Mouse (Mus musculus) layer of hippocampus, postnatal 25 days (tissue): ENCODE measurements around the gene Prpf38b. TPM values are rescaled to one million over a fixed set of nuclear protein-coding genes. Genes with fewer than 3 reads are reported as not detected.
"Not testable (repeated sequence)": the region's sequence is repeated elsewhere in the genome, so short reads cannot be mapped to it uniquely, and the experiment has no call there.

Experiments used
- DNase-seq, 2 experiments: peaks; one replicate each; pipeline ENCODE4 v3.0.0; 2022; ENCODE audit warnings: mixed read lengths in 2 of 2, low spot score in 1 of 2; ENCODE audit errors: extremely low spot score in 1 of 2
- total RNA-seq, 2 experiments: library from RNA; stranded (reverse); gene quantifications; 2 replicates each; pipeline ENCODE4 v1.2.3; 2021

Gene Prpf38b
- total RNA-seq, 2 experiments from 2014 or later: 36.4 to 50.8 TPM

DNA sequence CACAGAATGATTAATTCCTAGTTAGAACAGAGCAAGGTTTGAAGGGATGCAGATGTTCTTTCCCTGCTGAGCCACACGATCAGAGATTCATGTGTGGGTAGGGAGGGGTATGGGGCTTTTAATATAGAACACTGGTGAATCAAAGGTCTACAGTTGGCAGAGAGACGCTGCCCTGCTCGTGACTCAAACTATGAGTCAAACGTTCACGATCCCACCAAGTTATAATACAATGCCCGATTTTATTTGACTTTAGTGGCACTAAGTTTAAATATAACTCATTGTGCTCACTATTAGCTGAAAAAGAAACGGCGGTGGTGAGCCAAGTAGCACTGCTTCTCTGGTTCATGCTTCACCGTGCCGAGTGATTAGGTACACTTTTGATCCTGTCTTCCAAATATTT is 48.4 kb downstream of the Prpf38b start:
- DNase-seq: no peak

DNA sequence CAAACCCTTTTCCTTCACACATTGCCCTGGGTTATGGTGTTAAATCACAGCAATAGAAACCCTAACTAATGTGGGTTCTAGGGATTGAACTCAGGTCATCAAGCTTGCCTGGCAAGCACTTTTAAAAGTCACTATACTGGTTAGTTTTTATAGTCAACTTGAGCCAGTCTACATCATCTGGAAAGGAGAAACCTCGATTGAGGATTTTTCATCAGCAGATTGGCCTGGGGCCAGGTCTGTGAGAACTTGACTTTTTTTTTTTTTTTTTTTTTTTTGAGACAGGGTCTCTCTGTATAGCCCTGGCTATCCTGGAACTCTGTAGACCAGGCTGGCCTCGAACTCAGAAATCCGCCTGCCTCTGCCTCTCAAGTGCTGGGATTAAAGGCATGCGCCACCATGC is 49.2 kb downstream of the Prpf38b start:
- DNase-seq: not testable (repeated sequence)

DNA sequence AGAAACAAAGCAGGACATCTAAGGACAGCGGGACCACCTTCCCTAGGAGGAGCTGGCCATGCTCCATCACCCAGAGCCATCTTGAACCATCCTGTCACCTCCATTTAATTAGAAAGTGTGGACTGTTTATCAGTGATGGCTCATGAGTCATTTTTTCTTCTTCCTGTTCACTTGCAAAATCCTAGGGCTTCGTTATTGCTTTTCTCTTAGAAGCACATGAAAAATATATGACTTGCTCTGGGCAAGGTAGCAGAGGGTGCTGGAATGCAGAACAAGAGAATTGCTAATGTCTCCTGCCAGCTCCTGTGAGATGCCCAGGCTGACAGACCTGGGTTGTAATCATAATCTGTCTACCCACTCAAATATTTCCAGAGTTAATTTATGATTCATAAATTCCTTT is 50.7 kb downstream of the Prpf38b start:
- no peak for DNase-seq

DNA sequence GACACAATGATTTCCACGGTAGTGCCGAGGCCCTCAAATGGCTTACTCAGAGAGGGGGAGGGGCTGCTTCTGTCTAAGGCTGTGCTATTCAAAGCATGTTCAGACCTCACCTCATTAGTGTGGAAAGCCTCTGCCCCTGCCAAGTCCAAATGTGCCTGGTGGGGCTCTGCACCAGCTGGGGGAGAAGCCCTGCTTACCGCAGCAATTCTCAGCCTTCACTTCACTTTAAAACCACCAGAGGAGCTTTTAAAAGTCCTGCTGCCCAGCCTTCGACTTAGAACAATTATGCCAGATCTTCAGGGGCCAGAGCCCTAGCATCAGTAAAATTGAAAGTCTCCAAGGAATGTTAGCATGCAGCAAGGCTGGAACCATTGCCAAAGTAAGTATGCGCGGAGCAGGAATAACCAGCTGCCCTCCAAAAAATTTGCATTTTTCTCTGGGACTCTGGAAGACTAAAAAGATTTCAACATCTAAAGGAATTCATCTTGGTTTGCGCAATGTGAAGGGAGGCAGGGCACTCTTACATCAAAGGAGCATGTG is 53.2 kb downstream of the Prpf38b start:
- peak in 1 of 2 experiments; percentile 20 for DNase-seq

DNA sequence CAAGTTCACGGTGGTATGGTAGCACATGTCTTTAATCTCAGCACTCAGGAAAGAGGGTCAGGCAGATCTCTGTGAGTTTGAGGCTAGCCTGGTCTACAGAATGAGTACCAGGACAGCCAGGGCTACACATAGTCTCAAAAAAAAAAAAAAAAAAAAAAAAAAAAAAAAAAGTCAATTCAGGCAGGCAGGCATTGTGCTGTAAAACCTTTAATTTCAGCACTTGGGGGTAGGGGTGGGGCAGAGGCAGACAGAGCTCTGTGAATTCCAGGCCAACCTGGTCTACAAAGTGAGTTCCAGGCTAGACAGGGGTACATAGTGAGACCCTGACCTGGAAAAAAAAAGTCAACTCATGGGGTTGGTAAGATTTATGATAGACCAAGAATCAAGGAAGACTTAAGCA is 53.8 kb downstream of the Prpf38b start:
- no peak for DNase-seq

DNA sequence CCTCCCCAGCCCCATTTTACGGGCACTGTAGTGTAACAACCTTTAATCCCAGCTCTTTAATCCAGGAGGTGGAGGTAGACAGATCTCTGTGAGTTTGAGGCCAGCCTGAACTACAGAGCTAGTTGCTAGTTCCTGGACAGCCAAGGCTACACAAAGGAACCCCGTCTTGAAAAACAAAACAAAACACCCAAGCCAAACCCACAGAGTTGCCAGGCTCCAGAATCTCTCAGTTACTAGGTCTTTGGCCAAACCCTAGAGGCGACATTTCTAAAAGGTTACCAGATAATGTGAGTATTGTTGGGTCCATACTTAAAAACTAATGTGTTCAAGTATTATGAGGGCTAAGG is 54.4 kb downstream of the Prpf38b start:
- DNase-seq: no peak

DNA sequence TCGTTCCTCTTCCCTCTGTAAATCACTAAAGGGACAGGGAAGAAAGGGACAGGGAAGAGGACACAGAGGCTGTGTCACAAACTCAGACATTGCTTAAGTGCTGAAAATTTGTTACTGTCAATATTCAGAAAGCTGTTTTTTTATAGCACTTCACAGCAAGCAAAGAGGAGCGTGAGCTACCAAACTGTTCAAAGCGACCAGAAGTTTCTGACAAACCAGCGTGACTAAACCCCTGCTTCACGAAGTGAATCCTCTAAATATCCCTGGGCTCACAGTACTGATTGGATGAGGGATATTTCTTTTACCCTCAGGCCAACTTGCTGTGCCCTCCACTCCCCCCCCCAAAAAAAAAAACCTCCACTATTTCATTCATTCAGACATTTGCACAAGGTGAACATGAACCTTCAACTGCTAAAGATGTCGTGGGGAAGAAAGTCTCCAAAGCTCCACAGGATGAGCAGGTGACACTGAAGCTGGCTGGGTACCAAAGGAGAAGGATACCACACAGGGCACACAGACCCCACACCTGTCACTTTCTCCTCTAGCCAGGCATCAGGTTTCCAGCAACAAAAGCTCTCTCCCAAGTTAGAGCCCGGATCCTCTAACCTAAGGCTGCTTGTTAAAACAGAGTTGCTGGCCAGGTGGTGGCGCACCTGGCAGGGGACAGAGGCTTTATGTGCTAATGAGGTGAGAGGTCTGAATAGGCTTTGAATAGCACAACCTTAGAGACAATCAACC is 55.0 kb downstream of the Prpf38b start:
- no peak for DNase-seq

DNA sequence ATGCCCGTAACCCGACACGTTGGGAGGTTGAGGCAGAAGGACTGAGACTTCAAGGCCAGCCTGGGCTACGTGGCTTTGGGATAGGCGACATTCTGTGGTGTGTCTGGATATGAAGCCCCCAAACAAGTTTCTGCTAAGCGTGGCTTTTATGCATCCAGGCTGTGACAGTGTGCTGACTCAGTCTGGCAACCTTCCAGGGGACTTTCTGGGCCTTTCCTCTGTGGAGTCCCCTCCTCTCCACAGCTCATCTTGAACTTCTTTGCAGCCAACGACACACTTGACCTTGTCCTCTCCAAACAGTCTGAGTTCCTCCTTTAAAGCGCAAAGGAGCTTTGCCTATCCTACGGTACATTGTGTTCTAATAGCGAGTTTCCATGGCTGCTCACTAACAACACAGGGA is 55.7 kb downstream of the Prpf38b start:
- peak in 1 of 2 experiments; percentile 35 for DNase-seq

DNA sequence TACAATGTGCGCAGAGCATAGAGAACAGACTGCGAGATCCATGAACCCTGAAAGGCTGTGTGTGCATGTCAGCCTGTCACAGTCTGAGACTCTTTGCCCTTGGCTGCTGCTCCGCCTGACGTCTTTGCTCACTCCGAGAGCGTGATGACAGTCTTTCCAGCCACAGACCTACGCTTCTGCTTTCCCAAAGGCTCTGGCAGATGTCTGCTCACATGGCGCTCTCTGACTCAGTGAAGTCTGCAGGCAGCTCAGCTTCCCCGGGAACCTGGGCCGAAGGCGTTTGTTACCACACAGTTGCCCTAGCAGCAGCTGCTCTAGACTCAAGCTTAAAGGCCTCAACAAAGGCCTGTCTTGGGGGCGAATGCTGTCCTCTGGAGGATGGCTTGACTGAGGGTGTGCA is 56.2 kb downstream of the Prpf38b start:
- peak; percentile 46 to 59 for DNase-seq

DNA sequence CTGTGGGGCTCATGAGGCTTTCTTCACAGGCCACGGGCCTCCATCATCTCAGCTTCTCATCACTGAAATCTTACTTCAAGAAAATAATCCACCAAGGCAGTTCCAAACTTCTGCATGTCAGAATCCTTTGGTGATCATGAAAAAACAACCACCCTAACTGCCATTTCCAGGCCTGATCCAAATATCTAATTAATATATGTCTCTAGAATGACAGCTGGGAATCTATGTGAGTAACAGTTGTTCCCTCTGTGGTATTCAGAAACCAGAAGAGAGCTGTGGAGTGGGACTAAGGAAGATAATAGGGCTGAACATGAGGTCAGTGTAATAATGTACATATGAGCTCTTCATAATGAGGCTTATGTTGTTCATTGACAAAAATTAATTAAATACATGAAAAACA is 58.3 kb downstream of the Prpf38b start:
- DNase-seq: no peak

Other genes with a start within 250 kb of the Prpf38b start
- 10 to 100 TPM; 17.8 to 17.9 TPM for gene Gpsm2, start 189.4 kb downstream of the Prpf38b start, total RNA-seq
- gene Aknad1, start 172.1 kb downstream of the Prpf38b start, total RNA-seq: not detected
- 10 to 100 TPM; 24.3 to 26.4 TPM for gene Stxbp3, start 71.2 kb downstream of the Prpf38b start, total RNA-seq
- gene Fndc7, start 21.7 kb downstream of the Prpf38b start, total RNA-seq: under 1 TPM in 1 of 2 experiments, not detected in 1; 0.23 TPM
- gene Henmt1, start 28.1 kb upstream of the Prpf38b start, total RNA-seq: 1 to 10 TPM; 3.6 to 4.1 TPM
- gene Gm9857, start 28.7 kb upstream of the Prpf38b start, total RNA-seq: not detected
- 10 to 100 TPM; 28.7 to 29.2 TPM for gene Fam102b, start 115.9 kb upstream of the Prpf38b start, total RNA-seq
- not detected for gene Slc25a54, start 168.7 kb upstream of the Prpf38b start, total RNA-seq
- 1 to 10 TPM; 2.6 to 3.4 TPM for gene Slc25a24, start 211.4 kb upstream of the Prpf38b start, total RNA-seq